Mouse (Mus musculus) C2C12 (cell line): ENCODE data around the gene Ap4s1.

ENCODE experiments used
- CEBPB ChIP-seq: IDR thresholded peaks from one replicate; pipeline ENCODE4 v1.6.1; 2011; ENCODE audit warnings: low read depth, mild to moderate bottlenecking, control low read depth, moderate library complexity
- CTCF ChIP-seq: IDR thresholded peaks from one replicate; pipeline ENCODE4 v1.5.1; 2011; ENCODE audit not compliant: control insufficient read depth, insufficient read depth, insufficient read length
- FOSL1 ChIP-seq: IDR thresholded peaks from one replicate; pipeline ENCODE4 v1.8.0; 2011; ENCODE audit warnings: mild to moderate bottlenecking, low read length; ENCODE audit not compliant: poor library complexity, insufficient read depth, severe bottlenecking
- MAX ChIP-seq: IDR thresholded peaks from one replicate; pipeline ENCODE4 v1.6.1; 2011; ENCODE audit warnings: mild to moderate bottlenecking, control low read depth
- MYOD1 ChIP-seq: IDR thresholded peaks from one replicate; pipeline ENCODE4 v1.6.1; 2011; ENCODE audit warnings: low read depth; ENCODE audit not compliant: control insufficient read depth, insufficient read length
- USF1 ChIP-seq: IDR thresholded peaks from one replicate; pipeline ENCODE4 v1.6.1; 2011; ENCODE audit warnings: low read depth, mild to moderate bottlenecking, control low read depth, moderate library complexity

GRCm38 (mm10) chr12:51704572-51704971 lies 13.7 kb downstream of the Ap4s1 start:
- TF ChIP-seq CTCF (no peak), MYOD1 (no peak), USF1 (no peak), MAX (no peak), CEBPB (no peak), FOSL1 (no peak)
